Comparison of ENCODE assay signal across 8 mouse cellular contexts in the genomic region with DNA sequence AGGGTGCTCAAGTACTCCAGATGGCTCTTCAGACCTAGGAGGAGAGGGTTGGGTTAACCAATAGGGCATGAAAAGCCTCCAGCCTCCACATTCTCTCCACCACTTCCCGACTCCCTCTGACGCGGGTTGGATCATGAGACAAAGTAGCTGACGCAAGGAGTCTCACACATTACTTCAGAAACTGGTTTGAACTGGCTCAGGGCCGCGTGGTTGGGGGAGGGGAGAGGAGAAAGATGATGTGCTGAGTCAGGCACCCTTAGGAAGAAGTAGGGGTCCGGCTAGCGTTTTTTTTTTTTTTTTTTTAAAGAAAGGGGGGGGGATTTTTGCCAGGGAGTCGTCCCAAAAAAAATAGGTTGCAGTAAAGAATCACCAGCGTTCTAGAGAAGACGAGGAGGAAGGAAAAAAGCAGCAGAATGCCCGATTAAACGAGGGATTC. TPM values are rescaled to one million over a fixed set of nuclear protein-coding genes. Genes with fewer than 3 reads are reported as not detected.
DNase-seq lines count a peak whose midpoint lies in the region; ATAC-seq and TF ChIP-seq lines count a peak whose summit lies in the region.

No protein-coding gene starts in this region.

- H3K9me3 ChIP-seq in E14TG2a.4 (ENCODE audit: low read length), result peaks cover 22% of the 10 kb centered on the region; the same call in 1 of the 2 replicates
- H3K9me3 ChIP-seq in forebrain, embryonic 10.5 days, result no peaks in the 10 kb centered on the region
- no peaks in the 10 kb centered on the region for H3K9me3 ChIP-seq in heart, embryonic 15.5 days (replicated peaks)
- H3K9me3 ChIP-seq in neural tube, embryonic 13.5 days, result no peaks in the 10 kb centered on the region

- H3K27ac ChIP-seq in forebrain, embryonic 10.5 days, result peak overlapping the region; percentile 94
- H3K27ac ChIP-seq in heart, embryonic 15.5 days, result peak overlapping the region; percentile 88
- peak overlapping the region; percentile 94 for H3K27ac ChIP-seq in neural tube, embryonic 13.5 days (replicated peaks)

- TF ChIP-seq CTCF in E14TG2a.4 (conservative IDR thresholded peaks at IDR 0.05; ENCODE audit: low read length), result no peak

- ATAC-seq in heart, embryonic 15.5 days (replicated peaks; ENCODE audit: insufficient number of reproducible peaks, insufficient read depth, low FRiP score, low read depth), result peak; percentile 48
- ATAC-seq in neural tube, embryonic 13.5 days (ENCODE audit: low read depth), result peak; percentile 71

- H3K4me2 ChIP-seq in heart, embryonic 15.5 days, result peak overlapping the region; percentile 77
- H3K4me2 ChIP-seq in neural tube, embryonic 13.5 days, result peak overlapping the region; percentile 75

- H3K4me1 ChIP-seq in E14TG2a.4 (replicated peaks; ENCODE audit: low read depth, low read length), result peaks cover 79% of the 10 kb centered on the region
- H3K4me1 ChIP-seq in forebrain, embryonic 10.5 days, result peaks cover 36% of the 10 kb centered on the region
- peaks cover 40% of the 10 kb centered on the region for H3K4me1 ChIP-seq in heart, embryonic 15.5 days (replicated peaks)
- H3K4me1 ChIP-seq in neural tube, embryonic 13.5 days (replicated peaks), result peaks cover 47% of the 10 kb centered on the region

- DNase-seq in brain, embryonic 18.5 days (ENCODE audit: low read depth, low spot score), result peak; percentile 45
- DNase-seq in forebrain, embryonic 10.5 days (ENCODE audit: extremely low spot score, low spot score), result peak; percentile 86
- DNase-seq in kidney, postnatal 14 days, result peak; percentile 89
- DNase-seq in lung, adult 18-20 months, result peak; percentile 92 to 94
- peak; percentile 83 for DNase-seq in testis, postnatal 10 days (ENCODE audit: low spot score)

- 0% methylated on average over 13 of the region's 13 CpGs for WGBS in forebrain, embryonic 10.5 days
- under 1% methylated on average over 13 of the region's 13 CpGs for WGBS in heart, embryonic 15.5 days
- WGBS in neural tube, embryonic 13.5 days, result under 1% methylated on average over 13 of the region's 13 CpGs

- H3K36me3 ChIP-seq in E14TG2a.4 (ENCODE audit: insufficient read depth, low read length), result peaks cover 49% of the 10 kb centered on the region
- peaks cover 44% of the 10 kb centered on the region for H3K36me3 ChIP-seq in forebrain, embryonic 10.5 days (replicated peaks)
- peaks cover 30% of the 10 kb centered on the region for H3K36me3 ChIP-seq in heart, embryonic 15.5 days
- H3K36me3 ChIP-seq in neural tube, embryonic 13.5 days, result peaks cover 41% of the 10 kb centered on the region

- no peaks in the 10 kb centered on the region for H3K27me3 ChIP-seq in E14TG2a.4 (ENCODE audit: insufficient read depth, low read length)
- H3K27me3 ChIP-seq in forebrain, embryonic 10.5 days (ENCODE audit: poor library complexity, severe bottlenecking), result no peaks in the 10 kb centered on the region
- H3K27me3 ChIP-seq in heart, embryonic 15.5 days, result no peaks in the 10 kb centered on the region
- H3K27me3 ChIP-seq in neural tube, embryonic 13.5 days, result no peaks in the 10 kb centered on the region

- peak overlapping the region; percentile 79 for H3K9ac ChIP-seq in heart, embryonic 15.5 days
- H3K9ac ChIP-seq in neural tube, embryonic 13.5 days, result peak overlapping the region; percentile 92

- peak overlapping the region; percentile 95 for H3K4me3 ChIP-seq in E14TG2a.4 (replicated peaks; ENCODE audit: low read length)
- peak overlapping the region; percentile 84 for H3K4me3 ChIP-seq in forebrain, embryonic 10.5 days
- peak overlapping the region; percentile 66 for H3K4me3 ChIP-seq in heart, embryonic 15.5 days
- H3K4me3 ChIP-seq in neural tube, embryonic 13.5 days, result peak overlapping the region; percentile 85

RNA-seq across cellular contexts. Expression of a gene that starts 10.3 kb away (rescaled TPM):
- 136 and 149 TPM in 2 replicates for polyA plus RNA-seq in forebrain, embryonic 10.5 days (2016; fragmentation: Nextera tagmentation; extraction: Ambion mirVana)
- 59.4 and 71.5 TPM in 2 replicates for polyA plus RNA-seq in heart, embryonic 15.5 days (2015; fragmentation: Nextera tagmentation; extraction: Ambion mirVana)
- polyA plus RNA-seq in neural tube, embryonic 13.5 days (2015; fragmentation: Nextera tagmentation; extraction: Ambion mirVana), result 149 and 155 TPM in 2 replicates

RNA-seq across cellular contexts. Expression of a gene that starts 22.7 kb away (rescaled TPM):
- polyA plus RNA-seq in forebrain, embryonic 10.5 days (2016; fragmentation: Nextera tagmentation; extraction: Ambion mirVana), result 120 and 126 TPM in 2 replicates
- polyA plus RNA-seq in heart, embryonic 15.5 days (2015; fragmentation: Nextera tagmentation; extraction: Ambion mirVana), result 42.8 and 59.3 TPM in 2 replicates
- polyA plus RNA-seq in neural tube, embryonic 13.5 days (2015; fragmentation: Nextera tagmentation; extraction: Ambion mirVana), result 84.4 and 87.8 TPM in 2 replicates

RNA-seq across cellular contexts. Expression of a gene that starts 27.6 kb away (rescaled TPM):
- polyA plus RNA-seq in forebrain, embryonic 10.5 days (2016; fragmentation: Nextera tagmentation; extraction: Ambion mirVana), result 3.4 and 3.7 TPM in 2 replicates
- 0.69 and 1.9 TPM in 2 replicates for polyA plus RNA-seq in heart, embryonic 15.5 days (2015; fragmentation: Nextera tagmentation; extraction: Ambion mirVana)
- 1.6 and 2.4 TPM in 2 replicates for polyA plus RNA-seq in neural tube, embryonic 13.5 days (2015; fragmentation: Nextera tagmentation; extraction: Ambion mirVana)

RNA-seq across cellular contexts. Expression of a gene that starts 28.3 kb away (rescaled TPM):
- polyA plus RNA-seq in forebrain, embryonic 10.5 days (2016; fragmentation: Nextera tagmentation; extraction: Ambion mirVana), result 86.8 and 87.8 TPM in 2 replicates
- polyA plus RNA-seq in heart, embryonic 15.5 days (2015; fragmentation: Nextera tagmentation; extraction: Ambion mirVana), result 81.0 and 92.0 TPM in 2 replicates
- polyA plus RNA-seq in neural tube, embryonic 13.5 days (2015; fragmentation: Nextera tagmentation; extraction: Ambion mirVana), result 124 and 127 TPM in 2 replicates

RNA-seq across cellular contexts. Expression of a gene that starts 44.0 kb away (rescaled TPM):
- polyA plus RNA-seq in forebrain, embryonic 10.5 days (2016; fragmentation: Nextera tagmentation; extraction: Ambion mirVana), result 254 and 275 TPM in 2 replicates
- polyA plus RNA-seq in heart, embryonic 15.5 days (2015; fragmentation: Nextera tagmentation; extraction: Ambion mirVana), result 100 and 132 TPM in 2 replicates
- polyA plus RNA-seq in neural tube, embryonic 13.5 days (2015; fragmentation: Nextera tagmentation; extraction: Ambion mirVana), result 161 and 192 TPM in 2 replicates

Comparison
In these comparisons a context has a peak if more than half of its experiments do, and no peak if none do; other contexts are left out.
1. Peak in every context shown above with its lines: DNase-seq, ATAC-seq, H3K4me3 ChIP-seq and H3K27ac ChIP-seq.